Mouse (Mus musculus) forebrain, embryonic 11.5 days (tissue): ENCODE data around the gene Ctcf. TPM values are rescaled to one million over a fixed set of nuclear protein-coding genes. Genes with fewer than 3 reads are reported as not detected.

Experiments used
- ATAC-seq: fragments of 200-750 bp; cut with Nextera tagmentation; replicated peaks from 2 replicates; pipeline ENCODE4 v1.8.0; 2017; ENCODE audit warnings: moderate TSS enrichment; ENCODE audit not compliant: low FRiP score
- DNase-seq: peaks from one replicate; pipeline ENCODE4 v3.0.0-alpha.2; 2017; ENCODE audit warnings: low spot score
- H3K27ac ChIP-seq: fragments of 300-500 bp; sonication (generic); 2 replicates; pipeline ENCODE4 v1.5.1; 2014; ENCODE audit warnings: low read depth, low read length
- H3K27me3 ChIP-seq: fragments of 300-500 bp; sonication (generic); 2 replicates; pipeline ENCODE4 v1.6.1; 2014; ENCODE audit warnings: mild to moderate bottlenecking, low read length, mixed read lengths; ENCODE audit not compliant: control insufficient read depth, insufficient read depth
- H3K36me3 ChIP-seq: fragments of 300-500 bp; sonication (generic); 2 replicates; pipeline ENCODE4 v1.6.1; 2014; ENCODE audit warnings: mild to moderate bottlenecking, low read length, moderate library complexity, mixed read lengths; ENCODE audit not compliant: control insufficient read depth, insufficient read depth
- H3K4me1 ChIP-seq: fragments of 300-500 bp; sonication (generic); replicated peaks from 2 replicates; pipeline ENCODE4 v1.6.1; 2014; ENCODE audit warnings: low read length, mixed read lengths; ENCODE audit not compliant: control insufficient read depth, insufficient read depth
- H3K4me2 ChIP-seq: fragments of 300-500 bp; sonication (generic); 2 replicates; pipeline ENCODE4 v1.6.1; 2014; ENCODE audit warnings: low read depth, mild to moderate bottlenecking, low read length, moderate library complexity, mixed read lengths; ENCODE audit not compliant: severe bottlenecking
- H3K4me3 ChIP-seq: fragments of 300-500 bp; sonication (generic); 2 replicates; pipeline ENCODE4 v1.5.1; 2014; ENCODE audit warnings: low read depth, low read length
- H3K9ac ChIP-seq: fragments of 300-500 bp; sonication (generic); 2 replicates; pipeline ENCODE4 v1.6.1; 2014; ENCODE audit warnings: low read length
- H3K9me3 ChIP-seq: fragments of 300-500 bp; sonication (generic); 2 replicates; pipeline ENCODE4 v1.6.1; 2016; ENCODE audit warnings: low read length, mixed read lengths; ENCODE audit not compliant: control insufficient read depth
- WGBS: fragments of 180-500 bp; shearing (Covaris S2); extraction: QIAGEN DNeasy Blood & Tissue Kit; methylation state at CpG from one replicate; pipeline ENCODE4 v1.1.7; 2014; 5-methylcytosine and 5-hydroxymethylcytosine counted together
- polyA plus RNA-seq: library from polyadenylated mRNA; unstranded; fragments of >200 nt; fragmentation: Nextera tagmentation; extraction: Ambion mirVana; gene quantifications from 2 replicates; pipeline ENCODE4 v1.2.1, GENCODE M21; 2014

Gene Ctcf
- polyA plus RNA-seq, 1 experiment from 2014 or later, result 134 TPM

GRCm38 (mm10) chr8:105689256-105689982, 53.1 kb downstream of the Ctcf start:
- Histone ChIP-seq H3K36me3 (no peaks in the 10 kb centered on the region; the same call in 1 of the 2 replicates), H3K4me1 (no peaks in the 10 kb centered on the region; the same call in 1 of the 2 replicates), H3K9me3 (peaks cover 4% of the 10 kb centered on the region; the same call in 1 of the 2 replicates), H3K27me3 (no peaks in the 10 kb centered on the region; the same call in 1 of the 2 replicates), H3K4me3 (no peak overlapping the region), H3K4me2 (no peak overlapping the region), H3K9ac (no peak overlapping the region), H3K27ac (no peak overlapping the region)
- DNase-seq (peak; percentile 47), ATAC-seq (no peak)
- 63% methylated on average over 35 of the region's 35 CpGs for WGBS

- no peaks in the 10 kb centered on the region; the same call in 1 of the 2 replicates for H3K4me1 ChIP-seq
- DNase-seq (peak; percentile 49), ATAC-seq (no peak)
- no peak overlapping the region for H3K4me3 ChIP-seq
- peaks cover 4% of the 10 kb centered on the region; the same call in 1 of the 2 replicates for H3K9me3 ChIP-seq
- H3K27ac ChIP-seq, result no peak overlapping the region
- H3K4me2 ChIP-seq, result no peak overlapping the region
- no peaks in the 10 kb centered on the region; the same call in 1 of the 2 replicates for H3K27me3 ChIP-seq
- no peaks in the 10 kb centered on the region for H3K36me3 ChIP-seq
- H3K9ac ChIP-seq, result no peak overlapping the region
- 85% methylated on average over 9 of the region's 9 CpGs for WGBS
Observed at GRCm38 (mm10) chr8:105689983-105690360, 53.6 kb downstream of the Ctcf start.

GRCm38 (mm10) chr8:105690978-105691377, 54.6 kb downstream of the Ctcf start:
- Histone ChIP-seq H3K27me3 (no peaks in the 10 kb centered on the region; the same call in 1 of the 2 replicates), H3K36me3 (no peaks in the 10 kb centered on the region), H3K9ac (no peak overlapping the region), H3K4me2 (no peak overlapping the region), H3K4me1 (no peaks in the 10 kb centered on the region; the same call in 1 of the 2 replicates), H3K4me3 (no peak overlapping the region), H3K9me3 (peaks cover 4% of the 10 kb centered on the region; the same call in 1 of the 2 replicates), H3K27ac (no peak overlapping the region)
- ATAC-seq, result no peak
- WGBS, result 88% methylated on average over 14 of the region's 14 CpGs
- peak; percentile 36 for DNase-seq

- H3K9me3 ChIP-seq, result peaks cover 4% of the 10 kb centered on the region; the same call in 1 of the 2 replicates
- no peak overlapping the region for H3K4me2 ChIP-seq
- H3K27ac ChIP-seq, result no peak overlapping the region
- 96% methylated on average over 11 of the region's 11 CpGs for WGBS
- H3K4me3 ChIP-seq, result no peak overlapping the region
- no peak overlapping the region for H3K9ac ChIP-seq
- no peaks in the 10 kb centered on the region; the same call in 1 of the 2 replicates for H3K27me3 ChIP-seq
- no peaks in the 10 kb centered on the region; the same call in 1 of the 2 replicates for H3K4me1 ChIP-seq
- no peaks in the 10 kb centered on the region; the same call in 1 of the 2 replicates for H3K36me3 ChIP-seq
- ATAC-seq (no peak), DNase-seq (peak; percentile 47)
Observed at GRCm38 (mm10) chr8:105692449-105693182, 56.2 kb downstream of the Ctcf start.

- peak; percentile 84 for DNase-seq
- H3K27ac ChIP-seq, result no peak overlapping the region
- peak overlapping the region; percentile 58 for H3K9ac ChIP-seq
Observed at GRCm38 (mm10) chr8:105693648-105694047, 57.3 kb downstream of the Ctcf start.

GRCm38 (mm10) chr8:105694051-105694799, 57.9 kb downstream of the Ctcf start:
- peak overlapping the region; percentile 81 for H3K4me2 ChIP-seq
- DNase-seq (peak; percentile 70), ATAC-seq (peak; percentile 39)
- H3K4me1 ChIP-seq, result no peaks in the 10 kb centered on the region; the same call in 1 of the 2 replicates
- H3K9ac ChIP-seq, result peak overlapping the region; percentile 58
- no peak overlapping the region for H3K27ac ChIP-seq
- peak overlapping the region; percentile 41 for H3K4me3 ChIP-seq
- H3K36me3 ChIP-seq, result no peaks in the 10 kb centered on the region; the same call in 1 of the 2 replicates
- H3K9me3 ChIP-seq, result peaks cover 4% of the 10 kb centered on the region; the same call in 1 of the 2 replicates
- WGBS, result 6% methylated on average over 40 of the region's 40 CpGs
- no peaks in the 10 kb centered on the region; the same call in 1 of the 2 replicates for H3K27me3 ChIP-seq

More at GRCm38 (mm10) chr8:105693648-105694047, 57.3 kb downstream of the Ctcf start:
- peaks cover 4% of the 10 kb centered on the region; the same call in 1 of the 2 replicates for H3K9me3 ChIP-seq
- peak overlapping the region; percentile 41 for H3K4me3 ChIP-seq
- ATAC-seq, result peak; percentile 49
- WGBS, result 3% methylated on average over 27 of the region's 30 CpGs
- no peaks in the 10 kb centered on the region; the same call in 1 of the 2 replicates for H3K36me3 ChIP-seq
- no peaks in the 10 kb centered on the region; the same call in 1 of the 2 replicates for H3K4me1 ChIP-seq
- no peaks in the 10 kb centered on the region; the same call in 1 of the 2 replicates for H3K27me3 ChIP-seq
- H3K4me2 ChIP-seq, result peak overlapping the region; percentile 81

GRCm38 (mm10) chr8:105695080-105695780, 58.9 kb downstream of the Ctcf start:
- DNase-seq (peak; percentile 52), ATAC-seq (no peak)
- no peaks in the 10 kb centered on the region; the same call in 1 of the 2 replicates for H3K36me3 ChIP-seq
- H3K9me3 ChIP-seq, result peaks cover 4% of the 10 kb centered on the region; the same call in 1 of the 2 replicates
- H3K27me3 ChIP-seq, result no peaks in the 10 kb centered on the region; the same call in 1 of the 2 replicates
- WGBS, result 86% methylated on average over 30 of the region's 30 CpGs
- no peak overlapping the region for H3K9ac ChIP-seq
- H3K27ac ChIP-seq, result no peak overlapping the region
- H3K4me1 ChIP-seq, result peaks cover 3% of the 10 kb centered on the region; the same call in 1 of the 2 replicates
- H3K4me3 ChIP-seq, result no peak overlapping the region
- no peak overlapping the region; the same call in 1 of the 2 replicates for H3K4me2 ChIP-seq
